Mouse (Mus musculus) adrenal gland, adult 18-20 months (tissue): ENCODE measurements around the gene D2hgdh. TPM values are rescaled to one million over a fixed set of nuclear protein-coding genes. Genes with fewer than 3 reads are reported as not detected.

ENCODE experiments used
- total RNA-seq, 2 experiments: library from RNA; stranded (reverse); gene quantifications; 1 replicate in 1 of 2; 2 replicates in 1 of 2; pipeline ENCODE4 v1.2.3; 2021

Gene D2hgdh
- total RNA-seq, 2 experiments from 2014 or later: 50.8 to 68.1 TPM

Other genes with a start within 250 kb of the D2hgdh start
- 100 to 1,000 TPM; 116 to 118 TPM for gene Stk25, start 166.2 kb upstream of the D2hgdh start, total RNA-seq
- 10 to 100 TPM in 1 of 2 experiments, 1 to 10 TPM in 1; 7.6 to 13.1 TPM for gene Bok, start 139.2 kb upstream of the D2hgdh start, total RNA-seq
- 10 to 100 TPM; 82.7 to 85.3 TPM for gene Atg4b, start 73.4 kb upstream of the D2hgdh start, total RNA-seq
- gene Thap4, start 70.0 kb upstream of the D2hgdh start, total RNA-seq: 10 to 100 TPM; 46.3 to 52.4 TPM
- 10 to 100 TPM; 54.6 to 57.5 TPM for gene Dtymk, start 23.0 kb upstream of the D2hgdh start, total RNA-seq
- 10 to 100 TPM; 16.4 to 16.9 TPM for gene Ing5, start 20.9 kb upstream of the D2hgdh start, total RNA-seq
- not detected for gene Gal3st2, start 36.4 kb downstream of the D2hgdh start, total RNA-seq
- not detected for gene Gal3st2b, start 93.4 kb downstream of the D2hgdh start, total RNA-seq
- gene Gal3st2c, start 165.6 kb downstream of the D2hgdh start, total RNA-seq: under 1 TPM; 0.10 to 0.17 TPM
- not detected for gene Neu4, start 195.5 kb downstream of the D2hgdh start, total RNA-seq
- under 1 TPM in 1 of 2 experiments, not detected in 1; 0.26 TPM for gene Pdcd1, start 227.6 kb downstream of the D2hgdh start, total RNA-seq